8 mouse cellular contexts compared by ENCODE assay signal in the genomic region with DNA sequence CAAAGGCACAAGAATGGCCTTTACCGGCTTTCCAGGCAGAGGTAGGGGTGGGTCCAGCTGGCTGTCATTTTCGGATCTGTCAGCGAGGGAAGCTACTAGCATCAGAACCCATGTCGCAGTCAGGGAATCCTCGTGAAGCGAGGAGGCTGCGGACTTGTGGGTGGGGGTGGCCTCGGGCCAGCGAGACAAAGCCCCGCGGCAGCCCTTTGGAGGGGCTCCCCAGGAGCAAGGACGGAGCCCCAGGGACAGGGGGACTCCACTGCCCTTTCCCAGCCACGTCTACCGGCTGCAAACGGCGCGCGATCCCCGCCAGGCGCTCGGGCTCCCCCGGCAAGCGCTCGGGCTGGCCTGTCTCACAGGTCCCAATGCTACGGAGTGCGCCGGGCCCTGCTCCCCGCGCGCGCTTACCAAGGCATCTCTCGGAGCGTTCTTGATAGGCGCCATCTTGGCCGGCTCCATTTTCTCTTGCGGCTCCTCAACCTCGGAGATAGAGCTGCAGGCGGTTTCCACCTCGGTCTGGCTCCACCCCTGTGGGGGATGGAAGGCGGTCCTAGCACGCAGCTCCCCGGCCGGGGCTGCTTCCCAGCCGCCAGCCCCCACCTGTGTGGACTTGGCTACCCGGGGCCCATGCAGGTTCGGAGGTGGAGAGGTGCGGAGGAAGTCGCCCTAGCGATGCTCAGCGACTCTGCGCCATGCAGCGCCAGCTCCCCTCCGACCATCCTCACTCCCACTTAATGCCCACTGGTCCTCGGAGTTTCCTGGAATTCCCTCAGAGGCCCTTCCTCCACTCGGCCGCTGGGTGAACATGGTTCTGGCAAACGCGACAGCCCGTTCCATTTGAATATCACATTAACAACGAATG. TPM values are rescaled to one million over a fixed set of nuclear protein-coding genes. Genes with fewer than 3 reads are reported as not detected.
DNase-seq lines count a peak whose midpoint lies in the region; ATAC-seq and TF ChIP-seq lines count a peak whose summit lies in the region.

No protein-coding gene starts in this region.

- peak overlapping the region; percentile 97 for H3K4me3 ChIP-seq in cerebellum, adult 2 months (replicated peaks; ENCODE audit: insufficient read depth, low read depth, low read length)
- H3K4me3 ChIP-seq in lung, embryonic 15.5 days = peak overlapping the region; percentile 61
- peak overlapping the region; percentile 98 for H3K4me3 ChIP-seq in thymus, adult 2 months (ENCODE audit: control insufficient read depth, insufficient read depth, low read length)

- H3K27me3 ChIP-seq in cerebellum, adult 2 months (ENCODE audit: control insufficient read depth, insufficient read depth, low read length) = no peaks in the 10 kb centered on the region
- H3K27me3 ChIP-seq in lung, embryonic 15.5 days = no peaks in the 10 kb centered on the region
- no peaks in the 10 kb centered on the region for H3K27me3 ChIP-seq in thymus, adult 2 months (ENCODE audit: control insufficient read depth, insufficient read depth, low read length)

- 10% methylated on average over 59 of the region's 60 CpGs for WGBS in cerebellum, adult 2 months
- 25% methylated on average over 51 of the region's 60 CpGs for WGBS in lung, embryonic 15.5 days
- WGBS in thymus, adult 2 months = 2% methylated on average over 47 of the region's 60 CpGs

- peak; percentile 54; the same call in 1 of the 2 replicates for TF ChIP-seq POLR2A in cerebellum, adult 2 months (IDR thresholded peaks at IDR 0.05; ENCODE audit: borderline replicate concordance, insufficient read depth, low read length)
- no peak for TF ChIP-seq POLR2A in thymus, adult 2 months (IDR thresholded peaks at IDR 0.05; ENCODE audit: control insufficient read depth, extremely low read depth, insufficient read depth, low read length, poor library complexity)

- H3K9ac ChIP-seq in lung, embryonic 15.5 days = peak overlapping the region; percentile 62

- H3K4me2 ChIP-seq in lung, embryonic 15.5 days = peak overlapping the region; percentile 59

- DNase-seq in MEL-GATA-1-ER (ENCODE audit: extremely low read depth, low read depth) = peak; percentile 55
- DNase-seq in cerebellum, adult 2 months = peak; percentile 83 to 85
- DNase-seq in forelimb bud, embryonic 11.5 days (ENCODE audit: low read depth, low spot score) = peak; percentile 51
- DNase-seq in layer of hippocampus, adult 9-10 months (ENCODE audit: low spot score) = peak; percentile 36
- DNase-seq in ovary, adult 18-20 months (ENCODE audit: low spot score) = peak; percentile 60
- DNase-seq in thymus, adult 2 months = peak; percentile 62

- no peaks in the 10 kb centered on the region for H3K36me3 ChIP-seq in lung, embryonic 15.5 days
- H3K36me3 ChIP-seq in thymus, adult 2 months (ENCODE audit: control insufficient read depth, insufficient read depth, low read length) = no peaks in the 10 kb centered on the region

- ATAC-seq in hematopoietic stem cell, adult 5-6 weeks (replicated peaks in 1 of 2; ENCODE audit: insufficient read depth in 1 of 2, low FRiP score in 2 of 2, low TSS enrichment in 1 of 2, low read depth in 1 of 2, poor library complexity in 2 of 2, severe bottlenecking in 2 of 2) = peak; percentile 88 to 89
- ATAC-seq in lung, embryonic 15.5 days (ENCODE audit: borderline replicate concordance, extremely low read depth, low FRiP score, low TSS enrichment) = peak; percentile 98

- no peaks in the 10 kb centered on the region for H3K9me3 ChIP-seq in lung, embryonic 15.5 days

- H3K4me1 ChIP-seq in cerebellum, adult 2 months (ENCODE audit: control insufficient read depth, insufficient read depth, low read length) = no peaks in the 10 kb centered on the region
- H3K4me1 ChIP-seq in lung, embryonic 15.5 days = no peaks in the 10 kb centered on the region
- H3K4me1 ChIP-seq in thymus, adult 2 months (replicated peaks; ENCODE audit: control insufficient read depth, insufficient read depth, low read length) = no peaks in the 10 kb centered on the region; the same call in 1 of the 2 replicates

- TF ChIP-seq CTCF in cerebellum, adult 2 months (IDR thresholded peaks at IDR 0.05; ENCODE audit: borderline replicate concordance, insufficient read depth, low read depth, low read length) = no peak
- no peak for TF ChIP-seq CTCF in thymus, adult 2 months (IDR thresholded peaks at IDR 0.05; ENCODE audit: borderline replicate concordance, control insufficient read depth, extremely low read depth, insufficient read depth, low read length, poor library complexity)

- H3K27ac ChIP-seq in cerebellum, adult 2 months (ENCODE audit: insufficient read depth, low read length) = peak overlapping the region; percentile 85
- H3K27ac ChIP-seq in lung, embryonic 15.5 days = peak overlapping the region; percentile 50
- H3K27ac ChIP-seq in thymus, adult 2 months (ENCODE audit: control insufficient read depth, insufficient read depth, low read length) = no peak overlapping the region

RNA-seq across cellular contexts. Expression of a gene that starts 1.6 kb away (rescaled TPM):
- polyA plus RNA-seq in cerebellum, adult 2 months (2012; rRNA removed) = 24.5 and 25.0 TPM in 2 replicates
- 8.3 and 8.8 TPM in 2 replicates for total RNA-seq in hematopoietic stem cell, adult 5-6 weeks (2017)
- 11.4 and 12.6 TPM in 2 replicates for polyA plus RNA-seq in lung, embryonic 15.5 days (2015; fragmentation: Nextera tagmentation; extraction: Ambion mirVana)
- polyA plus RNA-seq in thymus, adult 2 months (2012; rRNA removed) = 4.4 and 5.5 TPM in 2 replicates

RNA-seq across cellular contexts. Expression of a gene that starts 32.5 kb away (rescaled TPM):
- polyA plus RNA-seq in cerebellum, adult 2 months (2012; rRNA removed) = 508 and 511 TPM in 2 replicates
- 208 and 266 TPM in 2 replicates for total RNA-seq in hematopoietic stem cell, adult 5-6 weeks (2017)
- 298 and 301 TPM in 2 replicates for polyA plus RNA-seq in lung, embryonic 15.5 days (2015; fragmentation: Nextera tagmentation; extraction: Ambion mirVana)
- 115 and 117 TPM in 2 replicates for polyA plus RNA-seq in thymus, adult 2 months (2012; rRNA removed)

RNA-seq across cellular contexts. Expression of a gene that starts 35.8 kb away (rescaled TPM):
- not detected in 2 replicates for polyA plus RNA-seq in cerebellum, adult 2 months (2012; rRNA removed)
- total RNA-seq in hematopoietic stem cell, adult 5-6 weeks (2017) = not detected in 2 replicates
- not detected in 2 replicates for polyA plus RNA-seq in lung, embryonic 15.5 days (2015; fragmentation: Nextera tagmentation; extraction: Ambion mirVana)
- not detected in 2 replicates for polyA plus RNA-seq in thymus, adult 2 months (2012; rRNA removed)
